Mouse (Mus musculus): ENCODE data around the gene Zfp715. TPM values are rescaled to one million over a fixed set of nuclear protein-coding genes. Genes with fewer than 3 reads are reported as not detected.
"Not testable (repeated sequence)": the region's sequence is repeated elsewhere in the genome, so short reads cannot be mapped to it uniquely, and the experiment has no call there.

The Zfp715 gene
- polyA plus RNA-seq (2015; fragmentation: Nextera tagmentation; extraction: Ambion mirVana): 17.8 and 18.6 TPM in 2 replicates

- peak within 1 kb of the TSS; percentile 86 for H3K9ac ChIP-seq (replicated peaks)
- H3K4me2 ChIP-seq: peak within 1 kb of the TSS; percentile 81
- 0% methylated on average over 33 of the region's 33 CpGs for WGBS
- H3K4me3 ChIP-seq (replicated peaks): peak within 1 kb of the TSS; percentile 84
- peak; percentile 96 for ATAC-seq (ENCODE audit: low FRiP score)
- no peaks in the 10 kb centered on the region for H3K9me3 ChIP-seq (replicated peaks)
- peaks cover 38% of the 10 kb centered on the region for H3K4me1 ChIP-seq
- H3K27me3 ChIP-seq (replicated peaks): no peaks in the 10 kb centered on the region
- H3K36me3 ChIP-seq: peaks cover 21% of the 10 kb centered on the region
- H3K27ac ChIP-seq (replicated peaks): peak within 1 kb of the TSS; percentile 90
Measured at GRCm38 (mm10) chr7:43313013-43313428, at the start of gene Zfp715. Gene Zfp715 (minus strand): TSS chr7:43313294.

- Histone ChIP-seq H3K4me3 (replicated peaks) (no peak overlapping the region), H3K9me3 (replicated peaks) (no peaks in the 10 kb centered on the region), H3K36me3 (no peaks in the 10 kb centered on the region), H3K27ac (replicated peaks) (no peak overlapping the region), H3K9ac (replicated peaks) (no peak overlapping the region), H3K4me1 (no peaks in the 10 kb centered on the region), H3K27me3 (replicated peaks) (no peaks in the 10 kb centered on the region), H3K4me2 (no peak overlapping the region)
- 78% methylated on average over 4 of the region's 4 CpGs for whole genome bisulfite sequencing
- no peak for ATAC-seq (ENCODE audit: low FRiP score)
Measured at GRCm38 (mm10) chr7:43362021-43362420, 48.9 kb upstream of the Zfp715 start.

- WGBS: 94% methylated on average over 1 of the region's 1 CpGs
- Histone ChIP-seq H3K4me1 (no peaks in the 10 kb centered on the region), H3K4me2 (no peak overlapping the region), H3K27me3 (replicated peaks) (no peaks in the 10 kb centered on the region), H3K27ac (replicated peaks) (no peak overlapping the region), H3K36me3 (no peaks in the 10 kb centered on the region), H3K9me3 (replicated peaks) (no peaks in the 10 kb centered on the region), H3K4me3 (replicated peaks) (no peak overlapping the region), H3K9ac (replicated peaks) (no peak overlapping the region)
- no peak for ATAC-seq (ENCODE audit: low FRiP score)
Measured at GRCm38 (mm10) chr7:43361442-43361841, 48.3 kb upstream of the Zfp715 start.

GRCm38 (mm10) chr7:43358556-43358955, 45.5 kb upstream of the Zfp715 start:
- Histone ChIP-seq H3K4me2 (no peak overlapping the region), H3K9me3 (replicated peaks) (no peaks in the 10 kb centered on the region), H3K27me3 (replicated peaks) (no peaks in the 10 kb centered on the region), H3K9ac (replicated peaks) (no peak overlapping the region), H3K36me3 (no peaks in the 10 kb centered on the region), H3K4me3 (replicated peaks) (no peak overlapping the region), H3K27ac (replicated peaks) (no peak overlapping the region), H3K4me1 (no peaks in the 10 kb centered on the region)
- 98% methylated on average over 3 of the region's 3 CpGs for WGBS
- ATAC-seq (ENCODE audit: low FRiP score): no peak

- ATAC-seq (ENCODE audit: low FRiP score): no peak
- Histone ChIP-seq H3K9ac (replicated peaks) (no peak overlapping the region), H3K27ac (replicated peaks) (no peak overlapping the region), H3K36me3 (no peaks in the 10 kb centered on the region), H3K27me3 (replicated peaks) (no peaks in the 10 kb centered on the region), H3K4me3 (replicated peaks) (no peak overlapping the region), H3K9me3 (replicated peaks) (no peaks in the 10 kb centered on the region), H3K4me2 (no peak overlapping the region), H3K4me1 (no peaks in the 10 kb centered on the region)
- WGBS: 18% methylated on average over 12 of the region's 12 CpGs
Measured at GRCm38 (mm10) chr7:43354893-43355835, 42.1 kb upstream of the Zfp715 start.

GRCm38 (mm10) chr7:43353758-43354157, 40.7 kb upstream of the Zfp715 start:
- Histone ChIP-seq H3K9me3 (replicated peaks) (no peaks in the 10 kb centered on the region), H3K4me3 (replicated peaks) (no peak overlapping the region), H3K4me2 (no peak overlapping the region), H3K36me3 (no peaks in the 10 kb centered on the region), H3K4me1 (no peaks in the 10 kb centered on the region), H3K27ac (replicated peaks) (no peak overlapping the region), H3K27me3 (replicated peaks) (no peaks in the 10 kb centered on the region), H3K9ac (replicated peaks) (no peak overlapping the region)
- ATAC-seq (ENCODE audit: low FRiP score): no peak
- 88% methylated on average over 4 of the region's 4 CpGs for WGBS

GRCm38 (mm10) chr7:43353118-43353517, 40.0 kb upstream of the Zfp715 start:
- Histone ChIP-seq H3K4me2 (no peak overlapping the region), H3K9ac (replicated peaks) (no peak overlapping the region), H3K4me3 (replicated peaks) (no peak overlapping the region), H3K27ac (replicated peaks) (no peak overlapping the region), H3K4me1 (no peaks in the 10 kb centered on the region), H3K9me3 (replicated peaks) (no peaks in the 10 kb centered on the region), H3K36me3 (no peaks in the 10 kb centered on the region), H3K27me3 (replicated peaks) (no peaks in the 10 kb centered on the region)
- ATAC-seq (ENCODE audit: low FRiP score): no peak
- WGBS: 70% methylated on average over 4 of the region's 4 CpGs

GRCm38 (mm10) chr7:43351154-43351553, 38.1 kb upstream of the Zfp715 start, which contains the start of gene Siglecf:
Gene Siglecf (plus strand): TSS chr7:43351341.
- Histone ChIP-seq H3K9ac (replicated peaks) (no peak within 1 kb of the TSS), H3K4me3 (replicated peaks) (no peak within 1 kb of the TSS), H3K27me3 (replicated peaks) (no peaks in the 10 kb centered on the region), H3K27ac (replicated peaks) (no peak within 1 kb of the TSS), H3K36me3 (no peaks in the 10 kb centered on the region), H3K9me3 (replicated peaks) (no peaks in the 10 kb centered on the region), H3K4me1 (no peaks in the 10 kb centered on the region), H3K4me2 (no peak within 1 kb of the TSS)
- no peak for ATAC-seq (ENCODE audit: low FRiP score)
- 66% methylated on average over 3 of the region's 3 CpGs for WGBS

GRCm38 (mm10) chr7:43349623-43350022, 36.5 kb upstream of the Zfp715 start:
- not testable (repeated sequence) for H3K4me3 ChIP-seq (replicated peaks); H3K27me3 ChIP-seq (replicated peaks); H3K4me1 ChIP-seq; H3K9me3 ChIP-seq (replicated peaks); H3K27ac ChIP-seq (replicated peaks); H3K9ac ChIP-seq (replicated peaks); H3K4me2 ChIP-seq; H3K36me3 ChIP-seq; ATAC-seq (ENCODE audit: low FRiP score)
- WGBS: 74% methylated on average over 5 of the region's 5 CpGs

- no peak overlapping the region for H3K4me3 ChIP-seq (replicated peaks)
- no peaks in the 10 kb centered on the region for H3K27me3 ChIP-seq (replicated peaks)
- no peaks in the 10 kb centered on the region for H3K36me3 ChIP-seq
- H3K9ac ChIP-seq (replicated peaks): no peak overlapping the region
- WGBS: 89% methylated on average over 1 of the region's 1 CpGs
- no peaks in the 10 kb centered on the region for H3K4me1 ChIP-seq
- no peak overlapping the region for H3K4me2 ChIP-seq
- H3K9me3 ChIP-seq (replicated peaks): no peaks in the 10 kb centered on the region
- no peak for ATAC-seq (ENCODE audit: low FRiP score)
- no peak overlapping the region for H3K27ac ChIP-seq (replicated peaks)
Measured at GRCm38 (mm10) chr7:43346571-43346970, 33.5 kb upstream of the Zfp715 start.

GRCm38 (mm10) chr7:43346148-43346547, 33.1 kb upstream of the Zfp715 start:
- no peak for ATAC-seq (ENCODE audit: low FRiP score)
- no peaks in the 10 kb centered on the region for H3K36me3 ChIP-seq
- 81% methylated on average over 4 of the region's 4 CpGs for WGBS
- no peak overlapping the region for H3K27ac ChIP-seq (replicated peaks)
- H3K27me3 ChIP-seq (replicated peaks): no peaks in the 10 kb centered on the region
- H3K4me3 ChIP-seq (replicated peaks): no peak overlapping the region
- H3K9me3 ChIP-seq (replicated peaks): no peaks in the 10 kb centered on the region
- H3K4me2 ChIP-seq: no peak overlapping the region
- no peak overlapping the region for H3K9ac ChIP-seq (replicated peaks)
- H3K4me1 ChIP-seq: no peaks in the 10 kb centered on the region

GRCm38 (mm10) chr7:43344491-43344890, 31.4 kb upstream of the Zfp715 start:
- Histone ChIP-seq H3K4me2 (no peak overlapping the region), H3K27me3 (replicated peaks) (no peaks in the 10 kb centered on the region), H3K9ac (replicated peaks) (no peak overlapping the region), H3K9me3 (replicated peaks) (no peaks in the 10 kb centered on the region), H3K27ac (replicated peaks) (no peak overlapping the region), H3K4me3 (replicated peaks) (no peak overlapping the region), H3K36me3 (no peaks in the 10 kb centered on the region), H3K4me1 (no peaks in the 10 kb centered on the region)
- no peak for ATAC-seq (ENCODE audit: low FRiP score)
- 89% methylated on average over 4 of the region's 4 CpGs for WGBS
